Mouse (Mus musculus) midbrain, embryonic 13.5 days (tissue): Measurements from ENCODE around the gene Glb1l. TPM values are rescaled to one million over a fixed set of nuclear protein-coding genes. Genes with fewer than 3 reads are reported as not detected.

Experiments
- ATAC-seq: fragments of 200-750 bp; cut with Nextera tagmentation; 2 replicates; pipeline ENCODE4 v1.8.0; 2017; ENCODE audit warnings: mild to moderate bottlenecking, moderate TSS enrichment, moderate library complexity
- H3K27ac ChIP-seq: fragments of 300-500 bp; sonication (generic); 2 replicates; pipeline ENCODE4 v1.5.1; 2015; ENCODE audit warnings: inconsistent platforms, mild to moderate bottlenecking, moderate library complexity
- H3K27me3 ChIP-seq: fragments of 300-500 bp; sonication (generic); 2 replicates; pipeline ENCODE4 v1.6.1; 2015; ENCODE audit warnings: mild to moderate bottlenecking, inconsistent platforms
- H3K36me3 ChIP-seq: fragments of 300-500 bp; sonication (generic); 2 replicates; pipeline ENCODE4 v1.6.1; 2015; ENCODE audit warnings: mild to moderate bottlenecking, inconsistent platforms
- H3K4me1 ChIP-seq: fragments of 300-500 bp; sonication (generic); replicated peaks from 2 replicates; pipeline ENCODE4 v1.6.1; 2015; ENCODE audit warnings: inconsistent platforms
- H3K4me2 ChIP-seq: fragments of 300-500 bp; sonication (generic); replicated peaks from 2 replicates; pipeline ENCODE4 v1.6.1; 2015; ENCODE audit warnings: moderate library complexity, mild to moderate bottlenecking, inconsistent platforms
- H3K4me3 ChIP-seq: fragments of 300-500 bp; sonication (generic); replicated peaks from 2 replicates; pipeline ENCODE4 v1.5.1; 2015; ENCODE audit warnings: mild to moderate bottlenecking, inconsistent platforms
- H3K9ac ChIP-seq: fragments of 300-500 bp; sonication (generic); replicated peaks from 2 replicates; pipeline ENCODE4 v1.6.1; 2015; ENCODE audit warnings: mild to moderate bottlenecking, inconsistent platforms
- H3K9me3 ChIP-seq: fragments of 300-500 bp; sonication (generic); 2 replicates; pipeline ENCODE4 v1.6.1; 2016; ENCODE audit warnings: mild to moderate bottlenecking, inconsistent platforms
- whole genome bisulfite sequencing: fragments of 180-500 bp; shearing (Covaris S2); methylation state at CpG from one replicate; pipeline ENCODE4 v1.1.7; 2015; 5-methylcytosine and 5-hydroxymethylcytosine counted together
- polyA plus RNA-seq: library from polyadenylated mRNA; unstranded; fragments of >200 nt; fragmentation: Nextera tagmentation; extraction: Ambion mirVana; gene quantifications from 2 replicates; pipeline ENCODE4 v1.2.1, GENCODE M21; 2015

The Glb1l gene
- polyA plus RNA-seq, 1 experiment from 2014 or later = 24.9 TPM

DNA sequence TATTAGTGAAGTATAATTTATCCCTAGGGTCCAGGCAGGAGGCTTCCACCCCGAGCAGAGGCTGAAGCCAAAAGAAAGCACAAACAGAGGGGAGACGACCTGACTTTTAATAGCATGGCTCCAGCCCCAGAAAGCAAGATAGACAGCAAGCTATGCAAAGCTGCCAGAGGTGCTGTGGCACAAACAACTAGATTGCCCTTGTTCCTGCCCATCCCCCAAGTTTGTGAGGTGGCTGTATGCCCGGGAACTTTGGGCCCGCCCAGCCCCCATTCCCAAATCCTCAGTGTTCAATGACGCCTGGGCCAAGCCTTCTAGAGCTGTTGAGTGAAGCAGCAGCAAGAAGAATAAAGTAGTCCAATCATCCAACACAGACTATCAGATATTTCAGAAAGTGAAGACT, 4.3 kb upstream of the Glb1l start:
- Histone ChIP-seq H3K9me3 (no peaks in the 10 kb centered on the region), H3K27me3 (peaks cover 43% of the 10 kb centered on the region), H3K4me2 (no peak overlapping the region), H3K27ac (no peak overlapping the region), H3K9ac (no peak overlapping the region), H3K36me3 (peaks cover 42% of the 10 kb centered on the region), H3K4me1 (peaks cover 54% of the 10 kb centered on the region), H3K4me3 (no peak overlapping the region)
- ATAC-seq = no peak
- WGBS = 75% methylated on average over 5 of the region's 5 CpGs

DNA sequence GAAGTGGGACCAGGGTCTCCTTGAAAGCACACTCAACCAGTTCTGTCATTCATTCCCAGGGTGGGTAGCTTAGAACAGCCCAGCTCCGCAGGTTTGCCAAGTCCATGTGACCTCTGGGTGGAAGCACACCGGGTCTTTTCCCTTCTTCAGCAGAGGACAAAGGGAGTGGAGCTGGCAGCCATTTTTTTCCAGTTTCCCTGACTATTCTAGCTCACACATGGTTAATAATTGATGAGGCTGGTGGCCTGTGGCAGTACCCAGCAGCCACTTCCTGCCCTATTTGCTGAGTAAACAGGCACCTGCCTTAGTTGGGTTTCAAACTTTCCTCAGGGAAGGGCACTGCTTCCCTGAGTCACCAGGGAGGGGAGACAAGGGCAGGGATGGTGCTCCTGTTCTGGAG, 3.8 kb upstream of the Glb1l start:
- H3K4me3 ChIP-seq = no peak overlapping the region
- H3K36me3 ChIP-seq = peaks cover 42% of the 10 kb centered on the region
- whole genome bisulfite sequencing = 84% methylated on average over 2 of the region's 2 CpGs
- H3K9me3 ChIP-seq = no peaks in the 10 kb centered on the region
- H3K4me1 ChIP-seq = peaks cover 54% of the 10 kb centered on the region
- H3K27ac ChIP-seq = no peak overlapping the region
- no peak overlapping the region for H3K9ac ChIP-seq
- ATAC-seq = no peak
- peaks cover 40% of the 10 kb centered on the region for H3K27me3 ChIP-seq
- H3K4me2 ChIP-seq = no peak overlapping the region

DNA sequence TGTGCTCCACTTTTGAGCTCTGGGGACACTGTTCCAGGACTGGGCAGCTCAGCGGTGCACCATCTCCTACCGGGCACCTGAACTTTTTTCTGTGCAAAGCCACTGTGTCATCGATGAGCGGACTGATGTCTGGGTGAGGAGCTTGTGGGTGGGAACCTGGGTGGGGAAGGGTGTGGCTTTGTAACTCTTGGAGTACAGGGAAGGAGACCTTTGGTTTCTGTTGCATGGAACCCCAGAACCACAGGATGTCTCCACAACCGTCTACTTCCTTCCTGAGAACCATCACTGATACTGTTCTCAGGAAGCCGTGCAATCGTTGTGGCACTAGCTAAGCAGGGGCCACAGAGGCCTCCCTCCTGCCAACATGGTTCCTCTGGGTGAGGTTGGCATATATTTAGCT, 2.5 kb upstream of the Glb1l start:
- Histone ChIP-seq H3K9me3 (no peaks in the 10 kb centered on the region), H3K4me2 (no peak overlapping the region), H3K27me3 (peaks cover 28% of the 10 kb centered on the region), H3K27ac (no peak overlapping the region), H3K4me3 (no peak overlapping the region), H3K36me3 (peaks cover 42% of the 10 kb centered on the region), H3K9ac (no peak overlapping the region), H3K4me1 (peaks cover 53% of the 10 kb centered on the region)
- 89% methylated on average over 7 of the region's 7 CpGs for WGBS
- ATAC-seq = no peak

DNA sequence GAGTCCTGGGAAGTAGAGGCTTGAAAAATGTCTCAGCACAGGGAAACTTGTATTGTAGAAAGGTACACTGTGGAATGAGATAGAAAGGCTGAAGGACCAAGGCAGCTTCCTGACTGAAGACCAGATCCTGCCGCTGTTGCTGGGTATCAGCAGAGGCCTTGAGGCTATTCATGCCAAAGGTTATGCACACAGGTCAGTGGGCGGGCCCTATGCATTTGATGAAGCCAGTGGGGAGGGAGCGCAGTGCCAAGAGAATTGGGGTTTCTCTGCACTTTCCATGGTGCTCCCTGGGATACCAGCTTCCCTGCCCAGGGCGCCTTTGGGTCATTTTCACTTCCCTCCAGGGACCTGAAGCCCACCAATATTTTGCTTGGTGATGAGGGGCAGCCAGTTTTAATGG, 1.9 kb upstream of the Glb1l start:
- 81% methylated on average over 4 of the region's 4 CpGs for WGBS
- no peak overlapping the region for H3K4me2 ChIP-seq
- peaks cover 42% of the 10 kb centered on the region for H3K36me3 ChIP-seq
- H3K9ac ChIP-seq = no peak overlapping the region
- no peaks in the 10 kb centered on the region for H3K9me3 ChIP-seq
- ATAC-seq = no peak
- H3K4me3 ChIP-seq = no peak overlapping the region
- H3K27me3 ChIP-seq = peaks cover 22% of the 10 kb centered on the region
- no peak overlapping the region for H3K27ac ChIP-seq
- H3K4me1 ChIP-seq = peaks cover 51% of the 10 kb centered on the region

DNA sequence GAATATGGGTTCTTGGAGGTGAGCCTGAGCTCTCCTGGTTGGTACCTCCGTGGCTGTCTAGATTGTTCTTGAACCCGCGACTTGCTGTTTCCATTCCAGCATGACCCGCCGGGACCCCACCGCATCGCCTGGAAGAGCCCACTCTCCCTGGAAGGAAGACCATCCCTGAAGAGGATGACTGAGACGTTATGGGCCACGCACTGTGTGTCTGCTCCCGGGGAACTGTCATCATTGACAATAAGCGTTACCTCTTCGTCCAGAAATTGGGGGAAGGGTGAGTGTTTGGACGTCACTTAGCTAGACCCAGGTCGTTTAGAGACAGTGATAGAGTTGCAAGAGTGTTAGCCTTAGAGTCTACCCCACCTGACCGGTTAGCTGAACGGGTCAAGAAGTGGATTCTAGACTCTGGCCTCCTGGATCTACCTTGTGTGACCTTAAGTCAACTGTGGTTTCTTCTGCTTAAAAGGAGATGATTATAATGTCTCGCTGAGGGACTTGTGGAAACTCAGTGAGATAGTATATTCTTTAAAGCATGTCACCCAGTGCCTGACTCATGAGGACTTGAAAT, 612 bp upstream of the Glb1l start:
- Histone ChIP-seq H3K4me3 (peak overlapping the region; percentile 98), H3K4me2 (peak overlapping the region; percentile 99), H3K9me3 (no peaks in the 10 kb centered on the region), H3K27ac (no peak overlapping the region), H3K4me1 (peaks cover 51% of the 10 kb centered on the region), H3K36me3 (peaks cover 42% of the 10 kb centered on the region), H3K9ac (peak overlapping the region; percentile 95), H3K27me3 (peaks cover 9% of the 10 kb centered on the region)
- 14% methylated on average over 17 of the region's 17 CpGs for WGBS
- ATAC-seq = peak; percentile 35

DNA sequence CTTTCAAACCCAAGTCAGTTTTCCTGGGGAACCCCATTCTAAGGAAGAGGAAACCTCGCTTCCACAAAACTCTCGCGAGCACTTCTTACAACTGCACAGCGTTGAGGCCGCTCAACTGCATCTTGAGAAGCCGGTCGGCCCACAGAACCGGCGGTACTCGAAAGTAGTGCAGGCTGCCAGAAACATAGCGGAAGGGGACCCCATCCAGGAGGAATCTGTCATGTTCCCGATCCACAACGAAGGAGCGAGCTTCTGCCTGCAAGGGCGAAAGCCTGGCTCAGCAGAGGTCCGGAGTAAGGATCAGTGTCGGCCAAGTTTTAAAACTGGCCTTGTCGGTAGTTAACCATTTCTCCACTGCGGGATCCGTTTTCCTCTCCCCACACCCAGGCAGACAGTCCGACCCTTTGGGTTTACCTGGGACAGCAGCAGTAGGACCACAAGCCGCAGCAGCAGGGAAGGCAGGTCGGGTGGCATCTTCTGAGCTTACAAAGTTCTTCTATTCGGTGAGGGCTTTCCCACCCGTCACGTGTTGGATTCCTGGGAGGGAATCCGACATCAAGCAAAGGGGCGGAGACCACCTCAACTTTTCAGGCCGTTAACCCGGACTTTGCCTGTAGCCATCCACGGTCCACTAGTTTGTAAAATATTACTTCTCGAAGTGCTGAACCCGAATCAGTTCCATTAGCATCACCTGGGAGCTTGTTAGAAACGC, 1.5 kb downstream of the Glb1l start:
- Histone ChIP-seq H3K27ac (no peak overlapping the region), H3K4me2 (peak overlapping the region; percentile 99), H3K9ac (peak overlapping the region; percentile 55), H3K4me3 (peak overlapping the region; percentile 27), H3K9me3 (no peaks in the 10 kb centered on the region), H3K27me3 (peaks cover 3% of the 10 kb centered on the region; the same call in 1 of the 2 replicates), H3K4me1 (peaks cover 46% of the 10 kb centered on the region), H3K36me3 (peaks cover 23% of the 10 kb centered on the region)
- ATAC-seq = no peak
- 14% methylated on average over 34 of the region's 34 CpGs for WGBS

DNA sequence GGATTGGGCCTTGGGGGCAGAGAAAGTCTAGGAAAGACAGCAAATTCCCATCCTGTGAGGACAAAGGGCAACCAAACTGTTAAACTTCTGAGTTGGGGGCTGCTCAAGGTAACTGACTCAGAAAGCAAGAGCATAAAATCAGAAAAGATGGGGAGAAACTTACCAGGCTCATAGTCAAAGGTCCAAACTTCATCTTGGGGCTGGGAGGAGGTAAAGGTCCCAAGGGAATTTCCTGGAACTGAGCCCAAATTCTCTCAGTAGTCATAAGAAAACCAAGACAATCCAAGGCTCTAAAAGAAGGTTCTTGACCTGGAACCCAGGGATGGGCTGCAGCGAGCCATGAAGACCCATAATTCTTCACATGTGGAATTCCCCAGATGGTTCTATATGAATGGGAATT, 9.4 kb downstream of the Glb1l start:
- no peaks in the 10 kb centered on the region for H3K4me1 ChIP-seq
- peaks cover 42% of the 10 kb centered on the region for H3K36me3 ChIP-seq

DNA sequence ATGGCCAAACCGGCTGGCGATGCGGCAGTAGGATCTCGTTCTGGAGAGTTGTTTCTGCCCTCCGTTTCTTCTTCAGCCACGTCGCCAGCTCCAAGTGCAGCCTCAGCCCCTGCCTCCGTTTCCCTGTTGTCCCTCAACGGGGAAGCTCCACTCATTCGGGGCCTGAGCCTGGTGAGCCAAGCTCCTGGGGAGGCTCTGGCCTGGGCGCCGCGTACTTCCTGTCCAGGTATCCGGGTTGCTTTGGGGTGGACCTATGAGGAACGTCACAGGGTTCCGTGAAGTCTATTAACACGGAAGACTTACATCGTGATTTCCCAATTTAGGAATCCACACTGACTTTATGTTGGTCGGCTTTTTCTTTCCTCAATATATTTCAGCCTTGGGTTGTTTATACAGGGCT, 18.2 kb downstream of the Glb1l start:
- WGBS = 1% methylated on average over 19 of the region's 19 CpGs
- peak; percentile 10; the same call in 1 of the 2 replicates for ATAC-seq
- H3K9me3 ChIP-seq = no peaks in the 10 kb centered on the region
- H3K36me3 ChIP-seq = peaks cover 37% of the 10 kb centered on the region
- H3K4me1 ChIP-seq = peaks cover 30% of the 10 kb centered on the region
- H3K9ac ChIP-seq = peak overlapping the region; percentile 89
- H3K4me3 ChIP-seq = peak overlapping the region; percentile 82
- H3K4me2 ChIP-seq = peak overlapping the region; percentile 94
- H3K27ac ChIP-seq = peak overlapping the region; percentile 85
- H3K27me3 ChIP-seq = no peaks in the 10 kb centered on the region

More for the DNA sequence above, 9.4 kb downstream of the Glb1l start:
- H3K9ac ChIP-seq = no peak overlapping the region
- H3K27me3 ChIP-seq = no peaks in the 10 kb centered on the region
- H3K9me3 ChIP-seq = no peaks in the 10 kb centered on the region
- no peak for ATAC-seq
- H3K4me3 ChIP-seq = no peak overlapping the region
- 97% methylated on average over 1 of the region's 1 CpGs for WGBS
- H3K27ac ChIP-seq = no peak overlapping the region
- no peak overlapping the region for H3K4me2 ChIP-seq

DNA sequence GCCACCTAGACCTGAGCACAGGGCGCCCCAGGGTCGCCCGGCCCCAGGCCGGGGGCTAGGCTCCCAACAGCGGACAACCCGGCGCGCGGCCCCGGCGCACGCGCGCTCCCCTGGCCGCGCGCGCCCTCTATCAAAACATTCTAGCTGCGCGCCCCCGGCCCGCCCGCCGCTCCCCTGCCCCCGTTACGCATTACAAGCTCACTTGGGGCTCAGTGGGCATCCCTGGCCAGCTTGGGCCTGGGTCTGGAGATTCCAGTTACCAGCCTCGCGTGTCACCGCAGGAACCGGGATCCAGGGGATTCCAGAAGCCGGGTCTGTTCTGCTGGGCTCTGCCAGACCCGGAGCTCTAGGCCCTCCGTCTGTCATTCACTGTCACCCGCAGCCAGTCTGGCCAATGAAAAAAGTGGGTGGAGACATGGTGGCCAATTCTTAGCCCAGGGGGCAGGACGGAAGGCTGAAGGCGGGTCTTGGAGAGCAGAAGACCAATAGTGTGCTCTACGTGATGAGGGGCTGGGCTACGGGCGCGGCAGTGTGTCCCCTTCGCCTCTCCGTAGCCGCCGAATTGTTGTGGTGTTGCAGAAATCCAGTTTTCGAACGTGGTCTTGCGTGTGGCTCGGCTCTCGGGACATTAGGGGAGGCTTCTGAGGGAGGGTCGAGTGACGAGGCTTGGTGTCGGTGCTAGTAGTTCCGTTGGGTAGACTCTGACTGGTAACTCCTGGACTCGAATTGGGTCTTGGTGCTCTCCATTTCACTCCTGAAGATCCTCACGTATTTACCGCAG, 18.8 kb downstream of the Glb1l start, which contains the start of the genes Ankzf1 and Atg9a:
Ankzf1 (plus strand) TSS at position 530 of the 781 bp plus-strand sequence.
Atg9a (minus strand) TSS at position 575 of the 781 bp plus-strand sequence.
- H3K4me3 ChIP-seq = peak within 1 kb of the TSS; percentile 82
- 0% methylated on average over 56 of the region's 56 CpGs for whole genome bisulfite sequencing
- peaks cover 37% of the 10 kb centered on the region for H3K36me3 ChIP-seq
- ATAC-seq = peak; percentile 99
- H3K4me1 ChIP-seq = peaks cover 30% of the 10 kb centered on the region
- peak within 1 kb of the TSS; percentile 96 for H3K9ac ChIP-seq
- H3K27me3 ChIP-seq = no peaks in the 10 kb centered on the region
- no peaks in the 10 kb centered on the region for H3K9me3 ChIP-seq
- peak within 1 kb of the TSS; percentile 94 for H3K4me2 ChIP-seq
- H3K27ac ChIP-seq = peak within 1 kb of the TSS; percentile 93

DNA sequence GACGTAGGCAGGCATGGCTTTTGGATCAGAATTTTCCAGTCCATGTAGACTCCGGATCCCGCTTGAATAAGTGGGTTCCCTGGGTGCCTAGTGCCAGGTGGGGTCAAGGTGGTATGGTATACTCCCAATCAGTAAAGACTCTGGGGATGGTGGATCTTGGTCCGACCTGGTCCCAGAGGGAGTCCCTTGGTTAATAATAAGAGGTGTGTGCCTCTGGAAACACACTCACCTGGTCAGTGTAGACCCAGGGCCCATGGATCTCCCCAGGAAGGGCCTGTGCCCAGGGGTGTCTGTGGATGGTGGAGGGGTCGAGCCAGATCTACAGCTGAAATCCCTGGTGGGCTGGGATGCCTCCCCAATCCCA, 19.4 kb downstream of the Glb1l start:
- Histone ChIP-seq H3K9ac (peak overlapping the region; percentile 96), H3K27ac (peak overlapping the region; percentile 93), H3K27me3 (no peaks in the 10 kb centered on the region), H3K4me3 (peak overlapping the region; percentile 82), H3K4me2 (peak overlapping the region; percentile 94), H3K4me1 (peaks cover 30% of the 10 kb centered on the region), H3K9me3 (no peaks in the 10 kb centered on the region), H3K36me3 (peaks cover 37% of the 10 kb centered on the region)
- ATAC-seq = no peak
- WGBS = 45% methylated on average over 5 of the region's 5 CpGs

DNA sequence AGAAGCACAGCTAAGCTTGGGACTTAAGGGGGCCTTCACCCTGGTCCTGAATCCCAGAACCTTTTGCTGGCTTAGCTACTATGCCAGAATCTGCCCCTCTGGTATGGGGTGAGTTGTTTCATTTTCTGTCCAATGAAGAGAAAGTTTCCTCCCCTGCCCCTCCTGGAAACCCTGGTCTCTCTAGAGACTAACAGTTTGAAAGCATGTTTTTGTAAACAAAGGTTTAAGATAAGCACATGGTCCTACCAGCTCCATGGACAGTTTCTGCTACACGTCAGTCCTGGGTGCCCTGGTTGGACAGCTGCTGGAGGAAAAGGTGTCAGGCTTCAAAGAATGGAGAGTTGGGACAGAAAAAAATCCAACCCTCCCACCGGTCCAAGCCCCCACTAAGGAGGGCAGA, 20.0 kb downstream of the Glb1l start:
- Histone ChIP-seq H3K9me3 (no peaks in the 10 kb centered on the region), H3K9ac (no peak overlapping the region), H3K27ac (no peak overlapping the region), H3K36me3 (peaks cover 37% of the 10 kb centered on the region), H3K27me3 (no peaks in the 10 kb centered on the region), H3K4me2 (peak overlapping the region; percentile 94), H3K4me3 (peak overlapping the region; percentile 82), H3K4me1 (peaks cover 30% of the 10 kb centered on the region)
- ATAC-seq = no peak
- WGBS = 86% methylated on average over 2 of the region's 2 CpGs

DNA sequence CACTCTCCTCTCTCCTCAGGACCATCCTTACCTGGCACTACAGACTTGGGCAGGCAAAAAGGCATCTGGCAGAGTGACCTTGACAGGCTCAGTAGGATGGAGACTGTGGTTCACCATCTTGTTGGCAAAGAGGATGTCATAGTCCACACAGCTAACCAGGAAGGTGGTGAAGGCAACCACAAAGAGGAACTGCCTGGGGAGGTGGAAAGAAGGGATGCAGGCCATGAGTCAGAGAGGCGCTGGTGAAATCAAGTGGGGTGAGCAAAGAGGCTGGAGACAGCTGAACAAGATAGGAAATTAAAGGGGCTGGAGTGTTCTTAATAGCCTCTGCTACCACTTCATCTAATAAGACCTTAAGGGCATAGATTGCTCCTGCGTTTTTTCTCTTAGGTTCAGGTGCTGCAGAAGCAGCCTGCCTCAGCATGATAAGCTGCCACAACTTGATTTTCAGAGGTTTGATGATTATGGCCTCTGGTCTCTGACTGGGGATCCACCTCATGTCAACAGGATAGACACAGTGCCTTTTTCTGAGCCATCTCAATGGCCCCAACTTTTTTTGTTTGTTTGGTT, 22.6 kb downstream of the Glb1l start:
- no peaks in the 10 kb centered on the region for H3K27me3 ChIP-seq
- H3K27ac ChIP-seq = no peak overlapping the region
- no peak for ATAC-seq
- WGBS = 89% methylated on average over 2 of the region's 2 CpGs
- no peaks in the 10 kb centered on the region for H3K9me3 ChIP-seq
- peaks cover 56% of the 10 kb centered on the region for H3K36me3 ChIP-seq
- H3K4me3 ChIP-seq = no peak overlapping the region
- no peak overlapping the region for H3K9ac ChIP-seq
- peaks cover 23% of the 10 kb centered on the region for H3K4me1 ChIP-seq
- no peak overlapping the region for H3K4me2 ChIP-seq
